In genomic region chr2:18049279-18049821, GRCm38 (mm10) we compare ENCODE assay signal across 9 mouse cellular contexts. TPM values are rescaled to one million over a fixed set of nuclear protein-coding genes. Genes with fewer than 3 reads are reported as not detected.
A peak's percentile ranks its signal among the peaks of the same experiment; 100 is the strongest.
DNase-seq lines count a peak whose midpoint lies in the region; ATAC-seq and TF ChIP-seq lines count a peak whose summit lies in the region.
"Had no signal": no experiment of that assay in that cellular context is flagged by ENCODE, and none has a peak within 500 bp of the region (broad histone marks: within the 10 kb centered on the region; RNA-seq: fewer than 3 reads in every experiment).

No protein-coding gene starts in this region.

- H3K9me3 ChIP-seq in embryonic facial prominence, embryonic 15.5 days (replicated peaks), result no peaks in the 10 kb centered on the region
- no peaks in the 10 kb centered on the region for H3K9me3 ChIP-seq in intestine, embryonic 16.5 days (ENCODE audit: control insufficient read depth, low read length)
- H3K9me3 ChIP-seq in midbrain, embryonic 11.5 days (ENCODE audit: control insufficient read depth, low read length), result no peaks in the 10 kb centered on the region

- H3K4me1 ChIP-seq in embryonic facial prominence, embryonic 15.5 days, result peaks cover 35% of the 10 kb centered on the region
- peaks cover 26% of the 10 kb centered on the region for H3K4me1 ChIP-seq in intestine, embryonic 16.5 days (ENCODE audit: control insufficient read depth, insufficient read depth, low read length)
- H3K4me1 ChIP-seq in midbrain, embryonic 11.5 days (ENCODE audit: control insufficient read depth, insufficient read depth, low read length), result peaks cover 35% of the 10 kb centered on the region

- no peaks in the 10 kb centered on the region for H3K36me3 ChIP-seq in embryonic facial prominence, embryonic 15.5 days
- H3K36me3 ChIP-seq in intestine, embryonic 16.5 days (ENCODE audit: control insufficient read depth, insufficient read depth, low read length), result no peaks in the 10 kb centered on the region
- H3K36me3 ChIP-seq in midbrain, embryonic 11.5 days (ENCODE audit: control insufficient read depth, insufficient read depth, low read length), result no peaks in the 10 kb centered on the region

- H3K27me3 ChIP-seq in embryonic facial prominence, embryonic 15.5 days, result no peaks in the 10 kb centered on the region
- no peaks in the 10 kb centered on the region for H3K27me3 ChIP-seq in intestine, embryonic 16.5 days (replicated peaks; ENCODE audit: control insufficient read depth, insufficient read depth, low read length)
- no peaks in the 10 kb centered on the region for H3K27me3 ChIP-seq in midbrain, embryonic 11.5 days (ENCODE audit: control insufficient read depth, insufficient read depth, low read length)

- 5% methylated on average over 11 of the region's 11 CpGs for WGBS in embryonic facial prominence, embryonic 15.5 days
- 19% methylated on average over 11 of the region's 11 CpGs for WGBS in intestine, embryonic 16.5 days
- 2% methylated on average over 11 of the region's 11 CpGs for WGBS in midbrain, embryonic 11.5 days

- intact Hi-C loops in gastrocnemius, adult 2 months (cut with DNase I), result no loop called here
- intact Hi-C loops in gastrocnemius, postnatal 14 days (cut with DNase I; ENCODE audit: low total_unique reads), result loop anchor here (10.0 kb wide), 1 partner anchor 715 kb away; no protein-coding TSS in a partner anchor

- DNase-seq in gastrocnemius, adult 2 months, result no peak
- DNase-seq in gastrocnemius, adult 8-10 months (ENCODE audit: low spot score in 2 of 2), result no peak
- DNase-seq in midbrain, embryonic 11.5 days (ENCODE audit: low spot score, missing footprints), result peak; percentile 97
- DNase-seq in thymus, postnatal 36 days, result no peak
- DNase-seq in gastrocnemius, postnatal 14 days, result no peak
- DNase-seq in ovary, adult 18-20 months (ENCODE audit: low spot score), result no peak

- peak overlapping the region; percentile 73 for H3K4me2 ChIP-seq in embryonic facial prominence, embryonic 15.5 days (replicated peaks)
- H3K4me2 ChIP-seq in intestine, embryonic 16.5 days (ENCODE audit: low read depth, low read length), result peak overlapping the region; percentile 95
- H3K4me2 ChIP-seq in midbrain, embryonic 11.5 days, result peak overlapping the region; percentile 94

- TF ChIP-seq CTCF in gastrocnemius, adult 2 months (IDR thresholded peaks at IDR 0.05), result no peak

- peak overlapping the region; percentile 39 for H3K9ac ChIP-seq in embryonic facial prominence, embryonic 15.5 days
- peak overlapping the region; percentile 98 for H3K9ac ChIP-seq in intestine, embryonic 16.5 days (ENCODE audit: low read depth, low read length)
- H3K9ac ChIP-seq in midbrain, embryonic 11.5 days (ENCODE audit: low read length), result peak overlapping the region; percentile 100

- H3K27ac ChIP-seq in gastrocnemius, adult 2 months, result peak overlapping the region; percentile 51
- peak overlapping the region; percentile 99 for H3K27ac ChIP-seq in embryonic facial prominence, embryonic 15.5 days (replicated peaks)
- peak overlapping the region; percentile 82 for H3K27ac ChIP-seq in intestine, embryonic 16.5 days (ENCODE audit: low read length)
- H3K27ac ChIP-seq in midbrain, embryonic 11.5 days (ENCODE audit: low read depth, low read length), result peak overlapping the region; percentile 100

- peak overlapping the region; percentile 82 for H3K4me3 ChIP-seq in gastrocnemius, adult 2 months
- peak overlapping the region; percentile 79 for H3K4me3 ChIP-seq in embryonic facial prominence, embryonic 15.5 days (replicated peaks)
- peak overlapping the region; percentile 87 for H3K4me3 ChIP-seq in intestine, embryonic 16.5 days (ENCODE audit: low read length)
- H3K4me3 ChIP-seq in midbrain, embryonic 11.5 days (ENCODE audit: low read depth, low read length), result peak overlapping the region; percentile 100

- no peak for ATAC-seq in embryonic facial prominence, embryonic 15.5 days (ENCODE audit: insufficient number of reproducible peaks, low FRiP score, low TSS enrichment, low read depth)
- ATAC-seq in intestine, embryonic 16.5 days, result peak; percentile 43; the same call in 1 of the 2 replicates
- ATAC-seq in midbrain, embryonic 11.5 days (ENCODE audit: low FRiP score), result peak; percentile 31; the same call in 1 of the 2 replicates

RNA-seq across cellular contexts. Expression of gene Skida1, which starts 0.5 kb away (rescaled TPM):
- under 1 TPM; 0.14 to 0.46 TPM for total RNA-seq in gastrocnemius, adult 2 months (2021)
- total RNA-seq in gastrocnemius, adult 8-10 months (2022), result under 1 TPM; 0.07 to 0.34 (median 0.13) TPM
- 5.7 and 6.1 TPM in 2 replicates for polyA plus RNA-seq in embryonic facial prominence, embryonic 15.5 days (2015; fragmentation: Nextera tagmentation; extraction: Ambion mirVana)
- polyA plus RNA-seq in intestine, embryonic 16.5 days (2015; fragmentation: Nextera tagmentation; extraction: Ambion mirVana), result 2.0 and 2.7 TPM in 2 replicates
- polyA plus RNA-seq in midbrain, embryonic 11.5 days (2014; fragmentation: Nextera tagmentation; extraction: Ambion mirVana), result 22.9 and 23.4 TPM in 2 replicates
- 1 to 10 TPM in 1 of 2 experiments, under 1 TPM in 1; 1.00 to 1.0 TPM for total RNA-seq in gastrocnemius, postnatal 14 days (2021)

RNA-seq across cellular contexts. Expression of gene Mllt10, which starts 5.7 kb away (rescaled TPM):
- 10 to 100 TPM; 24.0 to 24.1 TPM for total RNA-seq in gastrocnemius, adult 2 months (2021)
- 10 to 100 TPM; 17.3 to 22.4 (median 20.5) TPM for total RNA-seq in gastrocnemius, adult 8-10 months (2022)
- 65.5 and 70.1 TPM in 2 replicates for polyA plus RNA-seq in embryonic facial prominence, embryonic 15.5 days (2015; fragmentation: Nextera tagmentation; extraction: Ambion mirVana)
- 45.4 and 47.2 TPM in 2 replicates for polyA plus RNA-seq in intestine, embryonic 16.5 days (2015; fragmentation: Nextera tagmentation; extraction: Ambion mirVana)
- polyA plus RNA-seq in midbrain, embryonic 11.5 days (2014; fragmentation: Nextera tagmentation; extraction: Ambion mirVana), result 54.1 and 57.2 TPM in 2 replicates
- 10 to 100 TPM; 19.0 to 20.5 TPM for total RNA-seq in gastrocnemius, postnatal 14 days (2021)

RNA-seq across cellular contexts. Expression of gene A930004D18Rik, which starts 11.8 kb away (rescaled TPM):
- under 1 TPM; 0.20 to 0.59 TPM for total RNA-seq in gastrocnemius, adult 2 months (2021)
- total RNA-seq in gastrocnemius, adult 8-10 months (2022), result under 1 TPM in 2 of 4 experiments, not detected in 2; 0.17 to 0.38 TPM
- polyA plus RNA-seq in embryonic facial prominence, embryonic 15.5 days (2015; fragmentation: Nextera tagmentation; extraction: Ambion mirVana), result 13.7 and 13.9 TPM in 2 replicates
- polyA plus RNA-seq in intestine, embryonic 16.5 days (2015; fragmentation: Nextera tagmentation; extraction: Ambion mirVana), result 9.8 and 11.5 TPM in 2 replicates
- 10.5 and 11.6 TPM in 2 replicates for polyA plus RNA-seq in midbrain, embryonic 11.5 days (2014; fragmentation: Nextera tagmentation; extraction: Ambion mirVana)
- total RNA-seq in gastrocnemius, postnatal 14 days (2021), result 1 to 10 TPM in 1 of 2 experiments, under 1 TPM in 1; 0.89 to 1.1 TPM

RNA-seq across cellular contexts. Expression of gene H2al2a, which starts 52.6 kb away (rescaled TPM):
- total RNA-seq in gastrocnemius, adult 2 months (2021), result not detected
- not detected for total RNA-seq in gastrocnemius, adult 8-10 months (2022)
- polyA plus RNA-seq in embryonic facial prominence, embryonic 15.5 days (2015; fragmentation: Nextera tagmentation; extraction: Ambion mirVana), result not detected in 2 replicates
- polyA plus RNA-seq in intestine, embryonic 16.5 days (2015; fragmentation: Nextera tagmentation; extraction: Ambion mirVana), result not detected in 2 replicates
- polyA plus RNA-seq in midbrain, embryonic 11.5 days (2014; fragmentation: Nextera tagmentation; extraction: Ambion mirVana), result not detected in 2 replicates
- total RNA-seq in gastrocnemius, postnatal 14 days (2021), result not detected
- total RNA-seq: heart, adult 18-20 months had no signal

Comparison
In these comparisons a context has a peak if more than half of its experiments do, and no peak if none do; other contexts are left out.
1. H3K9ac ChIP-seq: peak in every context shown above with its lines; median percentile 100 in midbrain, embryonic 11.5 days; 98 in intestine, embryonic 16.5 days; 39 in embryonic facial prominence, embryonic 15.5 days.